Mouse (Mus musculus) limb, embryonic 14.5 days (tissue): Measurements from ENCODE around the gene Tas2r110. TPM values are rescaled to one million over a fixed set of nuclear protein-coding genes. Genes with fewer than 3 reads are reported as not detected.

Experiments used
- ATAC-seq: fragments of 200-750 bp; cut with Nextera tagmentation; 2 replicates; pipeline ENCODE4 v1.8.0; 2017; ENCODE audit warnings: low read depth, moderate number of reproducible peaks, moderate TSS enrichment; ENCODE audit not compliant: low FRiP score
- DNase-seq: peaks from one replicate; pipeline ENCODE4 v3.0.0-alpha.2; 2015; ENCODE audit warnings: low spot score
- H3K27ac ChIP-seq: fragments of 300-500 bp; sonication (generic); replicated peaks from 2 replicates; pipeline ENCODE4 v1.5.1; 2014; ENCODE audit warnings: low read depth, mild to moderate bottlenecking, low read length, moderate library complexity, mixed read lengths
- H3K27me3 ChIP-seq: fragments of 300-500 bp; sonication (generic); 2 replicates; pipeline ENCODE4 v1.6.1; 2014; ENCODE audit warnings: low read length, mixed read lengths; ENCODE audit not compliant: control insufficient read depth, insufficient read depth
- H3K36me3 ChIP-seq: fragments of 300-500 bp; sonication (generic); 2 replicates; pipeline ENCODE4 v1.6.1; 2014; ENCODE audit warnings: mild to moderate bottlenecking, low read length, moderate library complexity, mixed read lengths; ENCODE audit not compliant: control insufficient read depth, insufficient read depth
- H3K4me1 ChIP-seq: fragments of 300-500 bp; sonication (generic); 2 replicates; pipeline ENCODE4 v1.6.1; 2014; ENCODE audit warnings: antibody characterized with exemption, low read length, mixed read lengths; ENCODE audit not compliant: control insufficient read depth, insufficient read depth
- H3K4me2 ChIP-seq: fragments of 300-500 bp; sonication (generic); replicated peaks from 2 replicates; pipeline ENCODE4 v1.6.1; 2014; ENCODE audit warnings: low read depth, mild to moderate bottlenecking, low read length, moderate library complexity; ENCODE audit not compliant: severe bottlenecking
- H3K4me3 ChIP-seq: fragments of 300-500 bp; sonication (generic); replicated peaks from 2 replicates; pipeline ENCODE4 v1.5.1; 2014; ENCODE audit warnings: low read length
- H3K9ac ChIP-seq: fragments of 300-500 bp; sonication (generic); 2 replicates; pipeline ENCODE4 v1.6.1; 2014; ENCODE audit warnings: mild to moderate bottlenecking, low read depth, low read length, moderate library complexity; ENCODE audit not compliant: severe bottlenecking
- H3K9me3 ChIP-seq: fragments of 300-500 bp; sonication (generic); 2 replicates; pipeline ENCODE4 v1.6.1; 2016; ENCODE audit warnings: low read length; ENCODE audit not compliant: control insufficient read depth
- POLR2A ChIP-seq: fragments of 200-500 bp; IDR thresholded peaks from 2 replicates; pipeline ENCODE4 v1.8.0; 2012; ENCODE audit warnings: inconsistent platforms, mild to moderate bottlenecking, moderate library complexity, borderline replicate concordance; ENCODE audit not compliant: insufficient read depth, insufficient read length; ENCODE audit errors: extremely low read depth
- WGBS: fragments of 180-500 bp; shearing (Covaris S2); extraction: QIAGEN DNeasy Blood & Tissue Kit; methylation state at CpG from one replicate; pipeline ENCODE4 v1.1.7; 2014; 5-methylcytosine and 5-hydroxymethylcytosine counted together
- polyA plus RNA-seq, 2 experiments: library from polyadenylated mRNA; depleted of rRNA in 1 of 2; stranded (reverse) in 1 of 2; unstranded in 1 of 2; fragments of >200 nt; fragmentation: Nextera tagmentation in 1 of 2; extraction: Ambion mirVana in 1 of 2; gene quantifications; 2 replicates each; pipeline versions ENCODE4 v1.2.1 to v1.2.3; 2012 to 2014

Gene Tas2r110
- polyA plus RNA-seq (2012; rRNA removed), result not detected in 2 replicates
- not detected in 2 replicates for polyA plus RNA-seq (2014; fragmentation: Nextera tagmentation; extraction: Ambion mirVana)

DNA sequence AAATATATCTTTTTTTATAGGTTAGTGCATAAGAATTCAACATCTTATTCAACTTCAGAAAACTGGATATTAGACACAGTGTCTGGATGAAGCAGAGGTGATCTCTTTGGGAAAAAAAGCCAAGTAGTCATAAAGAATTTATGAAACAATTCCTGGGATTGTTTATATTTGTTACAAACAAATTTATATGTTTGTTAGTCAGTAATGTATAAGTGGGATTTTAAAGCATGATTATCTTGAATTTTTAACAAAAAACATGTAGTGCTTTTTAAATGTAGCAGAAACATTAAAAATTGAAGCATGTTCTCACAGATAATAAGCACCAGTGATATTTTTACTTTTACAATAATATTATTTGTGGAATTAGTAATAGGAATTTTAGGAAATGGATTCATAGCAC is at the start of gene Tas2r110:
Tas2r110 (plus strand) TSS at position 301 of the 400 bp plus-strand sequence.
- DNase-seq (no peak), ATAC-seq (no peak)
- H3K4me3 ChIP-seq, result no peak within 1 kb of the TSS
- no peaks in the 10 kb centered on the region for H3K4me1 ChIP-seq
- H3K27ac ChIP-seq, result no peak within 1 kb of the TSS
- no peak for TF ChIP-seq POLR2A
- no peak within 1 kb of the TSS for H3K4me2 ChIP-seq
- no peaks in the 10 kb centered on the region for H3K27me3 ChIP-seq
- H3K36me3 ChIP-seq, result no peaks in the 10 kb centered on the region
- no peak within 1 kb of the TSS for H3K9ac ChIP-seq
- H3K9me3 ChIP-seq, result no peaks in the 10 kb centered on the region

DNA sequence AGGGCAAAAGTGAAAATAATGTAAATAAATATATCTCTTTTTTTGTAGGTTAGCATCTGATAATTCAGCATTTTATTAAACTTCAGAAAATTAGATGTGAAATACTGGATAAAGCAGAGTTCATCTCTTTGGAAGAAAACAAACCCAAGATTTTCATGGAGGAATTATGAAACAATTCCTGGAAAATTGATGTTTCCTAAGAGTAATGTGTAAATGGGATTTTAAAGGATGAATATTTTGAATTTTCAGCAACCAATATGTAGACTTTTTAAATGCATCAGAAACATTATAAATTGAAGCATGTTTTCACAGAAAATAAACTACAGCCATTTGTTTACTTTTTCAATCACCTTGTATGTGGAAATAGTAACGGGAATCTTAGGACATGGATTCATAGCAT is 21.0 kb upstream of the Tas2r110 start, which contains the start of gene Tas2r123:
Tas2r123 (plus strand) TSS at position 301 of the 400 bp plus-strand sequence.
- H3K27ac ChIP-seq, result no peak within 1 kb of the TSS
- H3K27me3 ChIP-seq, result no peaks in the 10 kb centered on the region
- H3K4me3 ChIP-seq, result no peak within 1 kb of the TSS
- ATAC-seq (no peak), DNase-seq (no peak)
- no peaks in the 10 kb centered on the region; the same call in 1 of the 2 replicates for H3K9me3 ChIP-seq
- no peak within 1 kb of the TSS for H3K4me2 ChIP-seq
- TF ChIP-seq POLR2A, result no peak
- H3K36me3 ChIP-seq, result no peaks in the 10 kb centered on the region
- no peak within 1 kb of the TSS for H3K9ac ChIP-seq
- 82% methylated on average over 1 of the region's 1 CpGs for WGBS
- no peaks in the 10 kb centered on the region for H3K4me1 ChIP-seq

DNA sequence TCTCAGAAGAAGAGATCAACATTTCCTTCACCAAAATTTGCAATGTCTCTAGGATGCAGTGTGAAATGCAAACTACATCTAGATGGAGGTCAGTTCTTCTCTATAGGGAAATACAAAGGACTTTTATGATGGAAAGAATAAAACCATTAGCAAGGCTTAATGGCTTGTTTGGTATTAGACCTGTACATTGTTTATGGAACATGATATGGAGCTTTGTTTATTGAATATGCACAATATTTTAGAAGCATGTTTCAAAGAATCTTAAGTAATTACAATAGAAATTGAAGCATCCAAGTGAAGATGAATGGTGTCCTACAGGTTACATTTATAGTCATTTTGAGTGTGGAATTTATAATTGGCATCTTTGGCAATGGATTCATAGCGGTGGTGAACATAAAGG is 12.7 kb upstream of the Tas2r110 start, which contains the start of gene Tas2r116:
Tas2r116 (plus strand) TSS at position 301 of the 400 bp plus-strand sequence.
- no peak for TF ChIP-seq POLR2A
- Histone ChIP-seq H3K27ac (no peak within 1 kb of the TSS), H3K27me3 (no peaks in the 10 kb centered on the region), H3K4me1 (no peaks in the 10 kb centered on the region), H3K4me3 (no peak within 1 kb of the TSS), H3K9me3 (no peaks in the 10 kb centered on the region), H3K9ac (no peak within 1 kb of the TSS), H3K4me2 (no peak within 1 kb of the TSS), H3K36me3 (no peaks in the 10 kb centered on the region)
- DNase-seq (no peak), ATAC-seq (no peak)
- 55% methylated on average over 1 of the region's 1 CpGs for WGBS

DNA sequence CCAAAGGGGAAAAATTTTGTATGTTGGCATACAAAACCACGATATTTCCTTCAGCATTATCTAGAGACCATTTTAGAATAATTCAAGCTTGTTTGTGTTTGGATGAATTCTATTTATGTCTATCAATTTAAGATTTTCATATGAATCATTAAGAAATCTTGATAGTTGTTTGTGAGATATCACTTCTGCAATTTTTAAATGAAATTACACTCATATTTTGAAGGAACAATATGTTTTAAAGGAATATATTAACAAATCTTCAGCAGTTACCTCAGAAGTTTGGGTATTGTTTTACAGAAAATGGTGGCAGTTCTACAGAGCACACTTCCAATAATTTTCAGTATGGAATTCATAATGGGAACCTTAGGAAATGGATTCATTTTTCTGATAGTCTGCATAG is 24.9 kb downstream of the Tas2r110 start, which contains the start of gene Tas2r113:
Tas2r113 (plus strand) TSS at position 301 of the 400 bp plus-strand sequence.
- no peak for ATAC-seq

DNA sequence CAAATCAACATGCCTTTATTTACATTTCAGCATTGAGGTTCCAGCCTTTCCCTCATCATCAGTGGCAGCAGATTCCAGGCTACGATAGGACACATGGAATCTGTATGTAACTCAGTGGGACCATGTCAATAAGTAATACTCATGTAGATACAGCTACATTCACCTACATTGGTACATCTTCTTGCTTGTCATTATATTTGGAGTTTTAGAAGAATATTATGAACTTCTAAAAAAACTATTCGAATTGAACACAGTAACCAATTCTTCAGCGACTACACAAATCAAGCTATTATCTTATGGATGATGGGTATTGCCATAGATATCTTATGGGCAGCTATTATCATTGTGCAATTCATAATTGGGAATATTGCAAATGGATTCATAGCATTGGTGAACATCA is 41.5 kb downstream of the Tas2r110 start, which contains the start of gene Tas2r125:
Tas2r125 (plus strand) TSS at position 301 of the 400 bp plus-strand sequence.
- ATAC-seq (no peak), DNase-seq (no peak)
- H3K27me3 ChIP-seq, result no peaks in the 10 kb centered on the region
- no peak within 1 kb of the TSS for H3K4me3 ChIP-seq
- no peaks in the 10 kb centered on the region for H3K36me3 ChIP-seq
- no peak within 1 kb of the TSS for H3K9ac ChIP-seq
- no peak within 1 kb of the TSS for H3K27ac ChIP-seq
- no peaks in the 10 kb centered on the region for H3K4me1 ChIP-seq
- no peak within 1 kb of the TSS for H3K4me2 ChIP-seq
- WGBS, result 85% methylated on average over 3 of the region's 3 CpGs
- no peaks in the 10 kb centered on the region for H3K9me3 ChIP-seq
- no peak for TF ChIP-seq POLR2A

More for the DNA sequence above, 24.9 kb downstream of the Tas2r110 start, which contains the start of gene Tas2r113:
- 70% methylated on average over 1 of the region's 1 CpGs for WGBS
- Histone ChIP-seq H3K4me3 (no peak within 1 kb of the TSS), H3K4me2 (no peak within 1 kb of the TSS), H3K9me3 (no peaks in the 10 kb centered on the region), H3K36me3 (no peaks in the 10 kb centered on the region), H3K9ac (no peak within 1 kb of the TSS), H3K27me3 (no peaks in the 10 kb centered on the region), H3K27ac (no peak within 1 kb of the TSS), H3K4me1 (no peaks in the 10 kb centered on the region)
- no peak for TF ChIP-seq POLR2A
- DNase-seq, result no peak

Other genes starting within 250 kb of the Tas2r110 start
- gene A630073D07Rik, start 216.5 kb upstream of the Tas2r110 start, polyA plus RNA-seq (2012; rRNA removed), result not detected in 2 replicates
- gene A630073D07Rik, start 216.5 kb upstream of the Tas2r110 start, polyA plus RNA-seq (2014; fragmentation: Nextera tagmentation; extraction: Ambion mirVana), result not detected in 2 replicates
- not detected in 2 replicates for gene Tas2r120, start 211.1 kb upstream of the Tas2r110 start, polyA plus RNA-seq (2012; rRNA removed)
- gene Tas2r120, start 211.1 kb upstream of the Tas2r110 start, polyA plus RNA-seq (2014; fragmentation: Nextera tagmentation; extraction: Ambion mirVana), result not detected in 2 replicates
- gene Tas2r121, start 167.0 kb upstream of the Tas2r110 start, polyA plus RNA-seq (2012; rRNA removed), result not detected in 2 replicates
- not detected in 2 replicates for gene Tas2r121, start 167.0 kb upstream of the Tas2r110 start, polyA plus RNA-seq (2014; fragmentation: Nextera tagmentation; extraction: Ambion mirVana)
- not detected in 2 replicates for gene Tas2r122, start 156.1 kb upstream of the Tas2r110 start, polyA plus RNA-seq (2012; rRNA removed)
- not detected in 2 replicates for gene Tas2r122, start 156.1 kb upstream of the Tas2r110 start, polyA plus RNA-seq (2014; fragmentation: Nextera tagmentation; extraction: Ambion mirVana)
- not detected in 2 replicates for gene Tas2r115, start 130.0 kb upstream of the Tas2r110 start, polyA plus RNA-seq (2012; rRNA removed)
- gene Tas2r115, start 130.0 kb upstream of the Tas2r110 start, polyA plus RNA-seq (2014; fragmentation: Nextera tagmentation; extraction: Ambion mirVana), result not detected in 2 replicates
- gene Tas2r124, start 113.3 kb upstream of the Tas2r110 start, polyA plus RNA-seq (2012; rRNA removed), result not detected in 2 replicates
- gene Tas2r124, start 113.3 kb upstream of the Tas2r110 start, polyA plus RNA-seq (2014; fragmentation: Nextera tagmentation; extraction: Ambion mirVana), result not detected in 2 replicates
- not detected in 2 replicates for gene Tas2r102, start 105.9 kb upstream of the Tas2r110 start, polyA plus RNA-seq (2012; rRNA removed)
- gene Tas2r102, start 105.9 kb upstream of the Tas2r110 start, polyA plus RNA-seq (2014; fragmentation: Nextera tagmentation; extraction: Ambion mirVana), result not detected in 2 replicates
- gene Tas2r136, start 89.8 kb upstream of the Tas2r110 start, polyA plus RNA-seq (2012; rRNA removed), result not detected in 2 replicates
- not detected in 2 replicates for gene Tas2r136, start 89.8 kb upstream of the Tas2r110 start, polyA plus RNA-seq (2014; fragmentation: Nextera tagmentation; extraction: Ambion mirVana)
- not detected in 2 replicates for gene Tas2r117, start 65.2 kb upstream of the Tas2r110 start, polyA plus RNA-seq (2012; rRNA removed)
- not detected in 2 replicates for gene Tas2r117, start 65.2 kb upstream of the Tas2r110 start, polyA plus RNA-seq (2014; fragmentation: Nextera tagmentation; extraction: Ambion mirVana)
- gene Tas2r123, start 20.9 kb upstream of the Tas2r110 start, polyA plus RNA-seq (2012; rRNA removed), result not detected in 2 replicates
- gene Tas2r123, start 20.9 kb upstream of the Tas2r110 start, polyA plus RNA-seq (2014; fragmentation: Nextera tagmentation; extraction: Ambion mirVana), result not detected in 2 replicates
- gene Tas2r116, start 12.6 kb upstream of the Tas2r110 start, polyA plus RNA-seq (2012; rRNA removed), result not detected in 2 replicates
- gene Tas2r116, start 12.6 kb upstream of the Tas2r110 start, polyA plus RNA-seq (2014; fragmentation: Nextera tagmentation; extraction: Ambion mirVana), result not detected in 2 replicates
- not detected in 2 replicates for gene Tas2r113, start 25.0 kb downstream of the Tas2r110 start, polyA plus RNA-seq (2012; rRNA removed)
- not detected in 2 replicates for gene Tas2r113, start 25.0 kb downstream of the Tas2r110 start, polyA plus RNA-seq (2014; fragmentation: Nextera tagmentation; extraction: Ambion mirVana)
- not detected in 2 replicates for gene Tas2r125, start 41.6 kb downstream of the Tas2r110 start, polyA plus RNA-seq (2012; rRNA removed)
- not detected in 2 replicates for gene Tas2r125, start 41.6 kb downstream of the Tas2r110 start, polyA plus RNA-seq (2014; fragmentation: Nextera tagmentation; extraction: Ambion mirVana)
- not detected in 2 replicates for gene Tas2r129, start 83.1 kb downstream of the Tas2r110 start, polyA plus RNA-seq (2012; rRNA removed)
- gene Tas2r129, start 83.1 kb downstream of the Tas2r110 start, polyA plus RNA-seq (2014; fragmentation: Nextera tagmentation; extraction: Ambion mirVana), result not detected in 2 replicates
- gene Tas2r131, start 89.9 kb downstream of the Tas2r110 start, polyA plus RNA-seq (2012; rRNA removed), result not detected in 2 replicates
- not detected in 2 replicates for gene Tas2r131, start 89.9 kb downstream of the Tas2r110 start, polyA plus RNA-seq (2014; fragmentation: Nextera tagmentation; extraction: Ambion mirVana)
- gene Tas2r109, start 113.0 kb downstream of the Tas2r110 start, polyA plus RNA-seq (2012; rRNA removed), result not detected in 2 replicates
- not detected in 2 replicates for gene Tas2r109, start 113.0 kb downstream of the Tas2r110 start, polyA plus RNA-seq (2014; fragmentation: Nextera tagmentation; extraction: Ambion mirVana)
- not detected in 2 replicates for gene Tas2r103, start 169.1 kb downstream of the Tas2r110 start, polyA plus RNA-seq (2012; rRNA removed)
- gene Tas2r103, start 169.1 kb downstream of the Tas2r110 start, polyA plus RNA-seq (2014; fragmentation: Nextera tagmentation; extraction: Ambion mirVana), result not detected in 2 replicates
- not detected in 2 replicates for gene Tas2r140, start 187.8 kb downstream of the Tas2r110 start, polyA plus RNA-seq (2012; rRNA removed)
- not detected in 2 replicates for gene Tas2r140, start 187.8 kb downstream of the Tas2r110 start, polyA plus RNA-seq (2014; fragmentation: Nextera tagmentation; extraction: Ambion mirVana)
- gene Smim10l1, start 236.9 kb downstream of the Tas2r110 start, polyA plus RNA-seq (2012; rRNA removed), result 29.6 and 62.2 TPM in 2 replicates
- gene Smim10l1, start 236.9 kb downstream of the Tas2r110 start, polyA plus RNA-seq (2014; fragmentation: Nextera tagmentation; extraction: Ambion mirVana), result 69.5 and 70.4 TPM in 2 replicates